In genomic region chr9:91364127-91364970, GRCm38 (mm10) we compare ENCODE assay signal across 7 mouse cellular contexts. TPM values are rescaled to one million over a fixed set of nuclear protein-coding genes. Genes with fewer than 3 reads are reported as not detected.
DNase-seq lines count a peak whose midpoint lies in the region; ATAC-seq and TF ChIP-seq lines count a peak whose summit lies in the region.

No protein-coding gene starts in this region.

- H3K4me2 ChIP-seq in intestine, postnatal 0 days (replicated peaks; ENCODE audit: low read depth): peak overlapping the region; percentile 64

- no peaks in the 10 kb centered on the region for H3K9me3 ChIP-seq in embryonic facial prominence, embryonic 10.5 days
- no peaks in the 10 kb centered on the region for H3K9me3 ChIP-seq in intestine, postnatal 0 days (ENCODE audit: control insufficient read depth)

- peaks cover 13% of the 10 kb centered on the region for H3K4me1 ChIP-seq in embryonic facial prominence, embryonic 10.5 days
- 0 out of 2 replicates have a peak, but pooled peaks cover 4% of the 10 kb centered on the region for H3K4me1 ChIP-seq in intestine, postnatal 0 days (replicated peaks; ENCODE audit: control insufficient read depth, insufficient read depth, low read length)

- H3K4me3 ChIP-seq in embryonic facial prominence, embryonic 10.5 days: peak overlapping the region; percentile 57
- peak overlapping the region; percentile 39 for H3K4me3 ChIP-seq in intestine, postnatal 0 days (ENCODE audit: low read depth, low read length)

- H3K27me3 ChIP-seq in embryonic facial prominence, embryonic 10.5 days (replicated peaks; ENCODE audit: low read depth, poor library complexity, severe bottlenecking): peaks cover 100% of the 10 kb centered on the region
- peaks cover 93% of the 10 kb centered on the region for H3K27me3 ChIP-seq in intestine, postnatal 0 days (replicated peaks; ENCODE audit: control insufficient read depth, insufficient read depth, low read length)

- no peak overlapping the region for H3K9ac ChIP-seq in intestine, postnatal 0 days (ENCODE audit: low read depth, low read length)

- no peaks in the 10 kb centered on the region for H3K36me3 ChIP-seq in embryonic facial prominence, embryonic 10.5 days (replicated peaks)
- H3K36me3 ChIP-seq in intestine, postnatal 0 days (ENCODE audit: control insufficient read depth, insufficient read depth): no peaks in the 10 kb centered on the region

- peak; percentile 7 to 20 for DNase-seq in B cell, adult 2 months
- peak; percentile 70 for DNase-seq in embryonic facial prominence, embryonic 10.5 days (ENCODE audit: low spot score)
- DNase-seq in neural tube, embryonic 10.5 days (ENCODE audit: extremely low spot score, low spot score): peak; percentile 81
- DNase-seq in layer of hippocampus, postnatal 25 days (ENCODE audit: extremely low spot score in 1 of 2, low spot score in 1 of 2): no peak

- peak overlapping the region; percentile 81 for H3K27ac ChIP-seq in embryonic facial prominence, embryonic 10.5 days (replicated peaks)
- no peak overlapping the region for H3K27ac ChIP-seq in intestine, postnatal 0 days (ENCODE audit: low read depth, low read length)

- WGBS in embryonic facial prominence, embryonic 10.5 days: under 1% methylated on average over 77 of the region's 77 CpGs
- 1% methylated on average over 76 of the region's 77 CpGs for WGBS in intestine, postnatal 0 days

- ATAC-seq in CD4-positive, CD25-positive, alpha-beta regulatory T cell, adult 4 months: peak; percentile 37
- peak; percentile 43; the same call in 1 of the 2 replicates for ATAC-seq in intestine, postnatal 0 days
- no peak for ATAC-seq in inflammation-experienced regulatory T-cells, adult 6 months

- TF ChIP-seq CTCF in intestine, postnatal 0 days (IDR thresholded peaks at IDR 0.05; ENCODE audit: low read depth): no peak

RNA-seq across cellular contexts. Expression of gene Zic1, which starts 1.3 kb away (rescaled TPM):
- not detected for polyA plus RNA-seq in CD4-positive, CD25-positive, alpha-beta regulatory T cell, adult 4 months (2017; shearing (Covaris generic))
- 1.5 and 1.7 TPM in 2 replicates for polyA plus RNA-seq in embryonic facial prominence, embryonic 10.5 days (2016; fragmentation: Nextera tagmentation; extraction: Ambion mirVana)
- not detected in 2 replicates for polyA plus RNA-seq in intestine, postnatal 0 days (2015; fragmentation: Nextera tagmentation; extraction: Ambion mirVana)
- not detected for polyA plus RNA-seq in inflammation-experienced regulatory T-cells, adult 6 months (2017; shearing (Covaris generic))
- 10 to 100 TPM; 10.1 to 13.2 TPM for total RNA-seq in layer of hippocampus, postnatal 25 days (2021)

RNA-seq across cellular contexts. Expression of gene Zic4, which starts 2.1 kb away (rescaled TPM):
- polyA plus RNA-seq in CD4-positive, CD25-positive, alpha-beta regulatory T cell, adult 4 months (2017; shearing (Covaris generic)): under 1 TPM in 1 of 2 experiments, not detected in 1; 0.24 TPM
- 4.0 and 5.5 TPM in 2 replicates for polyA plus RNA-seq in embryonic facial prominence, embryonic 10.5 days (2016; fragmentation: Nextera tagmentation; extraction: Ambion mirVana)
- not detected in 2 replicates for polyA plus RNA-seq in intestine, postnatal 0 days (2015; fragmentation: Nextera tagmentation; extraction: Ambion mirVana)
- polyA plus RNA-seq in inflammation-experienced regulatory T-cells, adult 6 months (2017; shearing (Covaris generic)): not detected
- 1 to 10 TPM; 2.0 to 2.1 TPM for total RNA-seq in layer of hippocampus, postnatal 25 days (2021)

Comparison
In these comparisons a context has a peak if more than half of its experiments do, and no peak if none do; other contexts are left out.
1. DNase-seq: peak in B cell, adult 2 months (2 of 2), embryonic facial prominence, embryonic 10.5 days (single experiment) and neural tube, embryonic 10.5 days (single experiment); none in layer of hippocampus, postnatal 25 days (0 of 2).